Mouse (Mus musculus): Measurements from ENCODE around the gene Rdh7.
"Not testable (repeated sequence)": the region's sequence is repeated elsewhere in the genome, so short reads cannot be mapped to it uniquely, and the experiment has no call there.

Rdh7 gene

GRCm38 (mm10) chr10:127888605-127889004, at the start of gene Rdh7:
Gene Rdh7, minus strand, starts transcription at chr10:127888817.
- DNase-seq: no peak

- peak; percentile 70 for DNase-seq
Observed at GRCm38 (mm10) chr10:127937428-127938010, 48.9 kb upstream of the Rdh7 start.

GRCm38 (mm10) chr10:127936747-127937409, 48.3 kb upstream of the Rdh7 start:
- no peak for DNase-seq

GRCm38 (mm10) chr10:127936271-127936670, 47.7 kb upstream of the Rdh7 start:
- DNase-seq: no peak

- DNase-seq: no peak
Observed at GRCm38 (mm10) chr10:127932290-127932926, 43.8 kb upstream of the Rdh7 start.

- DNase-seq: no peak
Observed at GRCm38 (mm10) chr10:127927737-127928136, 39.1 kb upstream of the Rdh7 start.

GRCm38 (mm10) chr10:127924597-127925378, 36.2 kb upstream of the Rdh7 start:
- no peak for DNase-seq

GRCm38 (mm10) chr10:127923024-127923423, 34.4 kb upstream of the Rdh7 start:
- no peak for DNase-seq

- DNase-seq: no peak
Observed at GRCm38 (mm10) chr10:127922241-127922640, 33.6 kb upstream of the Rdh7 start.

- DNase-seq: no peak
Observed at GRCm38 (mm10) chr10:127917651-127918050, 29.0 kb upstream of the Rdh7 start.

- DNase-seq: not testable (repeated sequence)
Observed at GRCm38 (mm10) chr10:127917183-127917582, 28.6 kb upstream of the Rdh7 start.

- DNase-seq: no peak
Observed at GRCm38 (mm10) chr10:127915578-127915977, 27.0 kb upstream of the Rdh7 start.

GRCm38 (mm10) chr10:127907386-127907951, 18.9 kb upstream of the Rdh7 start:
- DNase-seq: no peak

GRCm38 (mm10) chr10:127906138-127906537, 17.5 kb upstream of the Rdh7 start:
- no peak for DNase-seq

- no peak for DNase-seq
Observed at GRCm38 (mm10) chr10:127904718-127905446, 16.3 kb upstream of the Rdh7 start.

GRCm38 (mm10) chr10:127903116-127903515, 14.5 kb upstream of the Rdh7 start:
- DNase-seq: no peak

- DNase-seq: no peak
Observed at GRCm38 (mm10) chr10:127901751-127902150, 13.1 kb upstream of the Rdh7 start.

- DNase-seq: no peak
Observed at GRCm38 (mm10) chr10:127899783-127900182, 11.2 kb upstream of the Rdh7 start.

GRCm38 (mm10) chr10:127898218-127898617, 9.6 kb upstream of the Rdh7 start, which contains the start of gene Sdr9c7:
Gene Sdr9c7, plus strand, starts transcription at chr10:127898518.
- no peak for DNase-seq

GRCm38 (mm10) chr10:127897506-127897905, 8.9 kb upstream of the Rdh7 start:
- DNase-seq: no peak

GRCm38 (mm10) chr10:127896705-127897104, 8.1 kb upstream of the Rdh7 start:
- DNase-seq: no peak

Measured in cerebellum, adult 9-10 months (tissue).